Mouse (Mus musculus) v-Abl transformed pro-B cells (cell line): ENCODE data around the gene Sf3b5.

ENCODE experiments used
- in situ Hi-C, 2 experiments: fragments of 400-800 bp; cut with MboI; formaldehyde crosslinking; loops; one replicate each; pipeline ENCODE4 v1.15.1; 2025; ENCODE audit not compliant: unreplicated experiment in 2 of 2

Sf3b5 gene

GRCm38 (mm10) chr10:13005043-13005442 is at the start of gene Sf3b5:
Gene Sf3b5, plus strand, starts transcription at chr10:13005343.
- in situ Hi-C loops = loop anchor here (5.0 to 25.0 kb wide), 3 partner anchors 542 to 1707 kb away; partner anchors contain the start of genes Gje1 (in 1 of the 2), Nmbr (in 1 of the 2) and Vta1 (in 1 of the 2)

- in situ Hi-C loops = no loop called here
These were observed 49.3 kb upstream of the Sf3b5 start for GRCm38 (mm10) chr10:12955831-12956230.

GRCm38 (mm10) chr10:12957271-12957670 is 47.9 kb upstream of the Sf3b5 start:
- in situ Hi-C loops = no loop called here

GRCm38 (mm10) chr10:12961546-12961945 is 43.6 kb upstream of the Sf3b5 start:
- in situ Hi-C loops = no loop called here

GRCm38 (mm10) chr10:12962238-12962637 is 42.9 kb upstream of the Sf3b5 start:
- in situ Hi-C loops = no loop called here

- in situ Hi-C loops = no loop called here
These were observed 41.6 kb upstream of the Sf3b5 start for GRCm38 (mm10) chr10:12963362-12964147.

GRCm38 (mm10) chr10:12964151-12965075 is 40.7 kb upstream of the Sf3b5 start, which contains the start of gene Stx11:
Gene Stx11, minus strand, starts transcription at chr10:12964298.
- in situ Hi-C loops = no loop called here

- in situ Hi-C loops = no loop called here
These were observed 39.4 kb upstream of the Sf3b5 start for GRCm38 (mm10) chr10:12965669-12966180.

- in situ Hi-C loops = no loop called here
These were observed 30.6 kb upstream of the Sf3b5 start for GRCm38 (mm10) chr10:12974572-12974971.

GRCm38 (mm10) chr10:12975461-12975860 is 29.7 kb upstream of the Sf3b5 start:
- in situ Hi-C loops = loop anchor here (25.0 kb wide), 2 partner anchors 1513 to 1613 kb away; no protein-coding TSS in a partner anchor

- in situ Hi-C loops = loop anchor here (25.0 kb wide), 2 partner anchors 1514 to 1614 kb away; no protein-coding TSS in a partner anchor
These were observed 29.2 kb upstream of the Sf3b5 start for GRCm38 (mm10) chr10:12975957-12976356.

GRCm38 (mm10) chr10:12976552-12976951 is 28.6 kb upstream of the Sf3b5 start:
- in situ Hi-C loops = loop anchor here (25.0 kb wide), 2 partner anchors 1514 to 1614 kb away; no protein-coding TSS in a partner anchor

GRCm38 (mm10) chr10:12977787-12978212 is 27.3 kb upstream of the Sf3b5 start:
- in situ Hi-C loops = loop anchor here (25.0 kb wide), 2 partner anchors 1515 to 1615 kb away; no protein-coding TSS in a partner anchor

- in situ Hi-C loops = loop anchor here (10.0 to 25.0 kb wide), 3 partner anchors 56 to 1619 kb away; no protein-coding TSS in a partner anchor
These were observed 24.1 kb upstream of the Sf3b5 start for GRCm38 (mm10) chr10:12981071-12981470.

- in situ Hi-C loops = loop anchor here (10.0 to 25.0 kb wide), 3 partner anchors 59 to 1621 kb away; no protein-coding TSS in a partner anchor
These were observed 21.6 kb upstream of the Sf3b5 start for GRCm38 (mm10) chr10:12983516-12983915.

- in situ Hi-C loops = loop anchor here (5.0 to 25.0 kb wide), 4 partner anchors 60 to 1623 kb away; no protein-coding TSS in a partner anchor
These were observed 20.1 kb upstream of the Sf3b5 start for GRCm38 (mm10) chr10:12985028-12985427.

GRCm38 (mm10) chr10:12986485-12986884 is 18.7 kb upstream of the Sf3b5 start:
- in situ Hi-C loops = loop anchor here (5.0 to 25.0 kb wide), 4 partner anchors 62 to 1624 kb away; no protein-coding TSS in a partner anchor

- in situ Hi-C loops = loop anchor here (5.0 to 25.0 kb wide), 4 partner anchors 62 to 1625 kb away; no protein-coding TSS in a partner anchor
These were observed 18.2 kb upstream of the Sf3b5 start for GRCm38 (mm10) chr10:12986943-12987342.

- in situ Hi-C loops = loop anchor here (5.0 to 25.0 kb wide), 5 partner anchors 67 to 1630 kb away; no protein-coding TSS in a partner anchor
These were observed 13.2 kb upstream of the Sf3b5 start for GRCm38 (mm10) chr10:12991953-12992352.
